Mouse (Mus musculus): ENCODE data around the gene Ptprq. TPM values are rescaled to one million over a fixed set of nuclear protein-coding genes. Genes with fewer than 3 reads are reported as not detected.

Ptprq gene
- polyA plus RNA-seq, 2 experiments: 0.02 to 0.03 TPM

GRCm38 (mm10) chr10:107488654-107489315 lies 231.1 kb downstream of the Ptprq start:
- TF ChIP-seq CTCF (IDR thresholded peaks at IDR 0.05; ENCODE audit: low read depth) (no peak), EP300 (IDR thresholded peaks at IDR 0.05; ENCODE audit: low read depth) (no peak)
- Histone ChIP-seq H3K36me3 (replicated peaks; ENCODE audit: control insufficient read depth, insufficient read depth, low read depth) (no peaks in the 10 kb centered on the region), H3K4me2 (ENCODE audit: low read depth) (no peak overlapping the region), H3K4me3 (ENCODE audit: insufficient read depth in 1 of 2, low read depth in 2 of 2, low read length in 2 of 2) (no peak overlapping the region), H3K4me1 (replicated peaks; ENCODE audit: control insufficient read depth in 2 of 2, insufficient read depth in 2 of 2, low read length in 1 of 2) (no peaks in the 10 kb centered on the region), H3K9me3 (ENCODE audit: control insufficient read depth, low read length) (no peaks in the 10 kb centered on the region), H3K27me3 (ENCODE audit: control insufficient read depth, insufficient read depth, low read length) (no peaks in the 10 kb centered on the region), H3K9ac (replicated peaks) (no peak overlapping the region), H3K27ac (no peak overlapping the region)
- 17% methylated on average over 12 of the region's 12 CpGs for WGBS (ENCODE audit: insufficient replicate concordance)
- no peak for DNase-seq (ENCODE audit: low read depth in 3 of 3, low spot score in 3 of 3)
- no peak for ATAC-seq (ENCODE audit: insufficient read depth)

- H3K36me3 ChIP-seq (replicated peaks; ENCODE audit: control insufficient read depth, insufficient read depth, low read depth): no peaks in the 10 kb centered on the region
- H3K4me2 ChIP-seq (ENCODE audit: low read depth): no peak overlapping the region
- no peaks in the 10 kb centered on the region for H3K4me1 ChIP-seq (replicated peaks; ENCODE audit: control insufficient read depth in 2 of 2, insufficient read depth in 2 of 2, low read length in 1 of 2)
- no peaks in the 10 kb centered on the region for H3K9me3 ChIP-seq (ENCODE audit: control insufficient read depth, low read length)
- DNase-seq (ENCODE audit: low read depth in 3 of 3, low spot score in 3 of 3) (no peak), ATAC-seq (ENCODE audit: insufficient read depth) (no peak)
- H3K27ac ChIP-seq: no peak overlapping the region
- no peaks in the 10 kb centered on the region for H3K27me3 ChIP-seq (ENCODE audit: control insufficient read depth, insufficient read depth, low read length)
- WGBS (ENCODE audit: insufficient replicate concordance): 47% methylated on average over 12 of the region's 12 CpGs
- H3K4me3 ChIP-seq (ENCODE audit: insufficient read depth in 1 of 2, low read depth in 2 of 2, low read length in 2 of 2): no peak overlapping the region
- no peak overlapping the region for H3K9ac ChIP-seq (replicated peaks)
- no peak for TF ChIP-seq CTCF (IDR thresholded peaks at IDR 0.05; ENCODE audit: low read depth)
- TF ChIP-seq EP300 (IDR thresholded peaks at IDR 0.05; ENCODE audit: low read depth): no peak
Observed at GRCm38 (mm10) chr10:107486770-107487169, 233.1 kb downstream of the Ptprq start.

GRCm38 (mm10) chr10:107485870-107486269 lies 234.0 kb downstream of the Ptprq start, which contains the start of gene Myf5:
TSS of gene Myf5 (minus strand) at chr10:107486134.
- Histone ChIP-seq H3K27ac (no peak within 1 kb of the TSS), H3K36me3 (replicated peaks; ENCODE audit: control insufficient read depth, insufficient read depth, low read depth) (no peaks in the 10 kb centered on the region), H3K4me1 (replicated peaks; ENCODE audit: control insufficient read depth in 2 of 2, insufficient read depth in 2 of 2, low read length in 1 of 2) (no peaks in the 10 kb centered on the region), H3K27me3 (ENCODE audit: control insufficient read depth, insufficient read depth, low read length) (no peaks in the 10 kb centered on the region), H3K9ac (replicated peaks) (no peak within 1 kb of the TSS), H3K4me2 (ENCODE audit: low read depth) (no peak within 1 kb of the TSS), H3K4me3 (ENCODE audit: insufficient read depth in 1 of 2, low read depth in 2 of 2, low read length in 2 of 2) (no peak within 1 kb of the TSS), H3K9me3 (ENCODE audit: control insufficient read depth, low read length) (no peaks in the 10 kb centered on the region)
- TF ChIP-seq EP300 (IDR thresholded peaks at IDR 0.05; ENCODE audit: low read depth): no peak
- no peak for TF ChIP-seq CTCF (IDR thresholded peaks at IDR 0.05; ENCODE audit: low read depth)
- ATAC-seq (ENCODE audit: insufficient read depth) (no peak), DNase-seq (ENCODE audit: low read depth in 3 of 3, low spot score in 3 of 3) (no peak)
- WGBS (ENCODE audit: insufficient replicate concordance): 50% methylated on average over 8 of the region's 8 CpGs

GRCm38 (mm10) chr10:107484050-107484449 lies 235.8 kb downstream of the Ptprq start:
- TF ChIP-seq EP300 (IDR thresholded peaks at IDR 0.05; ENCODE audit: low read depth): no peak
- TF ChIP-seq CTCF (IDR thresholded peaks at IDR 0.05; ENCODE audit: low read depth): no peak
- no peak for ATAC-seq (ENCODE audit: insufficient read depth)
- WGBS (ENCODE audit: insufficient replicate concordance): 76% methylated on average over 10 of the region's 10 CpGs

GRCm38 (mm10) chr10:107473497-107473896 lies 246.4 kb downstream of the Ptprq start:
- H3K4me3 ChIP-seq (ENCODE audit: insufficient read depth in 1 of 2, low read depth in 2 of 2, low read length in 2 of 2): no peak overlapping the region
- WGBS (ENCODE audit: insufficient replicate concordance): 30% methylated on average over 2 of the region's 2 CpGs
- ATAC-seq (ENCODE audit: insufficient read depth) (no peak), DNase-seq (ENCODE audit: low read depth in 3 of 3, low spot score in 3 of 3) (no peak)
- no peak overlapping the region for H3K4me2 ChIP-seq (ENCODE audit: low read depth)
- TF ChIP-seq CTCF (IDR thresholded peaks at IDR 0.05; ENCODE audit: low read depth) (no peak), EP300 (IDR thresholded peaks at IDR 0.05; ENCODE audit: low read depth) (no peak)
- no peak overlapping the region for H3K27ac ChIP-seq
- no peak overlapping the region for H3K9ac ChIP-seq (replicated peaks)
- H3K36me3 ChIP-seq (replicated peaks; ENCODE audit: control insufficient read depth, insufficient read depth, low read depth): no peaks in the 10 kb centered on the region
- no peaks in the 10 kb centered on the region for H3K4me1 ChIP-seq (replicated peaks; ENCODE audit: control insufficient read depth in 2 of 2, insufficient read depth in 2 of 2, low read length in 1 of 2)
- H3K27me3 ChIP-seq (ENCODE audit: control insufficient read depth, insufficient read depth, low read length): no peaks in the 10 kb centered on the region
- H3K9me3 ChIP-seq (ENCODE audit: control insufficient read depth, low read length): no peaks in the 10 kb centered on the region

More at GRCm38 (mm10) chr10:107484050-107484449, 235.8 kb downstream of the Ptprq start:
- no peaks in the 10 kb centered on the region for H3K4me1 ChIP-seq (replicated peaks; ENCODE audit: control insufficient read depth in 2 of 2, insufficient read depth in 2 of 2, low read length in 1 of 2)
- H3K9ac ChIP-seq (replicated peaks): no peak overlapping the region
- no peak overlapping the region for H3K4me2 ChIP-seq (ENCODE audit: low read depth)
- no peak overlapping the region for H3K27ac ChIP-seq
- no peak overlapping the region for H3K4me3 ChIP-seq (ENCODE audit: insufficient read depth in 1 of 2, low read depth in 2 of 2, low read length in 2 of 2)
- H3K27me3 ChIP-seq (ENCODE audit: control insufficient read depth, insufficient read depth, low read length): no peaks in the 10 kb centered on the region
- no peaks in the 10 kb centered on the region for H3K36me3 ChIP-seq (replicated peaks; ENCODE audit: control insufficient read depth, insufficient read depth, low read depth)
- no peaks in the 10 kb centered on the region for H3K9me3 ChIP-seq (ENCODE audit: control insufficient read depth, low read length)
- no peak for DNase-seq (ENCODE audit: low read depth in 3 of 3, low spot score in 3 of 3)
